Mouse (Mus musculus) layer of hippocampus, postnatal 36 days (tissue): Measurements from ENCODE around the gene Dnajc28. TPM values are rescaled to one million over a fixed set of nuclear protein-coding genes. Genes with fewer than 3 reads are reported as not detected.

ENCODE experiments used
- DNase-seq, 2 experiments: peaks; one replicate each; pipeline ENCODE4 v3.0.0; 2022
- total RNA-seq, 2 experiments: library from RNA; stranded (reverse); gene quantifications; 2 replicates each; pipeline ENCODE4 v1.2.3; 2021

Gene Dnajc28
- total RNA-seq, 2 experiments from 2014 or later = 10.3 to 10.8 TPM

DNA sequence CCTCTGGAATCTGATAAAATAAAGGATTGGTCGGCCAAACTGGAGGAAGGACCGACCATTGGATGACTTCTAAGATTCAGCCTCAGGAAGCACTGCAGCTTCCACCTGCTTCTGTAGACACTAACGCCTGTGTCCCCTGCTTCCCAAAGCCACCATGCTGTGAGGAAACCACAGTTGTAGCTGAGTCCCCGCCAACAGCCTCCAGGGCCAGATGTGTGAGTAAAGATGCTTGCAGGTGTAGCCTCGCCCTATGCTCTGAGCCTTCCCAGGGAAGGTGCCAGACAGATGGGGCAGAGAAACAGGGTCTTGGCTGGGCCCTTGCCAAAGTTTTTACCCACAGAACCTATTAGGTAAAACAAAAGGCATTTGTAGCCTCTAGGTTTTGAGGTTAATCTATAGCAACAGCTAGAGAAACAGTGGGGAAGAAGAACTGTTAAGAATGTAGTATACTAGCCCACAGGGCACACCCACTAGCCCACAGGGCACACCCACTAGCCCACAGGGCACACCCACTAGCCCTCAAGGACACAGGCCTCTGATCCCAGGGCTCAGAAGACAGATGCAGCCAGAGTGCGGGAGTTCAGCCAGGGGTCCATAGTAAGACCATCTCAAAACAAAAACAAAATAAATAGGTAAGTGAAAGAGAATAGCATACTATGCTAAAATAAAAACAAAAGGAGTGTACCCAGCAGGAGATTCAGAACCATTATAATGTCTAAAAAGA is 30.9 kb downstream of the Dnajc28 start:
- no peak for DNase-seq

DNA sequence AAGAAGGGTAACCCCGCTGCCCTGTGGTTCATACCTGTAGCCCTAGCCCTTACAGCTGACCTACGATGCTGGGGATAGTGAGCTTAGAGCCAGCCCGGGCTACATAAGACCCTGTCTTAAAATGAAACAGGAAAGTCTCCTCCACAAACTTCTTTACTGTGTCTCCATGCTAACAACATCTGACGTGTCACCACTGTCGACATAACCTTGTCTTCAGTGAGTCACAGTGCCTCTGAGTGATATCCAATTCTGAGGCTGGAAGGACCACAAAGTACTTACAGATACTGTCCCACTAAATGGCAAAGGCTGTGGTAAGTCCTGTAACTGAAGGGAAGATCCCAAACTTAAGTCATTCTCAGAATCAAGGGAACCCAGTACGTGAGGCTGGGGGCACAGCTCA is 32.6 kb downstream of the Dnajc28 start:
- DNase-seq = no peak

DNA sequence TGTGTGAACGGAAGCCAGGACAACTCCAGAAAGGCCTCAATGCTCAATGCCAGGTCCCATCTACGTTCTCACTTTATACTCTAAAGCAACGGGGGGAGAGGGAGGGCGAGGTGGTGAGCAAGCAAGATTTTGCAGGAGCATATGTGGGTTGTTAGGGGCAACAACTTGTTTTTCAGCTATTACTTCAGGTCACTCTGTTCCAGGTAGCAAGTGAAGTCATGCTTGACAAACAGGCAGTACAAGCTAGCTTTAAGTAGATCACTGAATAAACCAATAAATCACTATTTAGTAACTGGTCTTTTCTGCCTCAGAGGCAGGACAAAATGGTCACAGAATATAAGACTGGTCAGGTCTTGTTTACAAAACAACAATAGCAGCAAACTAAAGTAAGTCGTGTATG is 33.2 kb downstream of the Dnajc28 start:
- DNase-seq = no peak

DNA sequence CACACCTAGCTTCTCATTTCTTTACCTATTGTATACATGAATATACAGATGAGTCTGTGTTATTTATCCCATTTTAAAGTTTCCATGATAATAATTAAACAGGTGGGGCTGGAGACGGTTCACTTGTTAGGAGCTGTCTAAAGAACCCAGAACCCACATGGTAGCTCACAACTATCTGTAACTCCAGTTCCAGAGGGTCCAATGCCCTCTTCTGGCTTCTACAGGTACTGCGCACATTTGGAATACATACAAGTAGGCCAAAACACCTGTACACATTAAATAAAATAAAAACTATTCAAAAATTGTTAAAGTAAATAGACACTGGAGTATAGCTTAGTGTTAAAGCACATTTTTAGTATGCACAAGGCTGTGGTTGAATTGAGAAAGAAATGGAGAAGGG is 36.5 kb downstream of the Dnajc28 start:
- DNase-seq = no peak

DNA sequence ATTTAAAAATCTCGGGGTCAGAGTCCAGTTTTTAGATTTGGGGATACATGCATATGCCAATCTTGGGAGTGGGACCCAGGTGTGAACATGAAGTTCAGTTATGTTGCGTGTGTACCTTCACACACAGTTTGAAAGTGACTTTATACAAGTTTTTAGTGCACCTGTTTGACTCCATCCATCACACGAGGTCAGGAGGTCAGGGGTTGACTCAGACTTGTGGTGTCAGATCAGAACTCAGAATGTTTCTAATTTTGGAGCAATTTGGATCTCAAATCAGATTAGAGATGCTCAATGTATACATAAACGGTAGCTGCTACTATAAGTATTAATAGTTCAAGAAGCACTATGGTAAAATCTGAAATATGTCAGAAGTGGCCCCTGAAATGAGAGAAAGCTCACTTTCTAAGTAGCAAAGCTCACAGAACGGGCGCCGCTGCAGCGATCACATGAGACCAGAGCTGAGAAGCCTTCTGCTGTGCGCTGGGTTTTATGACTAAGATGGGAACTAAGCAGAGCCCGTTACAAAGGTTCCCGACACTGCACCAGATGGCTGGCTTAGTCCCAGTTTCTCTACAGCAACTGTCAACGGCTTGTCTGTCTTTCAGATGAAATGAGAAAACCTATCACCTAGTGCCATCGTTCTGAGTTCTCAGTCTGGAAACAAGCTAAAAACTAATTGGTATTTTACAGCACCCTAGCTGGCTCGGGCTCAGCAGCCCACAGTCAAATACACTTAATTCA is 39.7 kb downstream of the Dnajc28 start:
- DNase-seq = peak; percentile 33 to 51

DNA sequence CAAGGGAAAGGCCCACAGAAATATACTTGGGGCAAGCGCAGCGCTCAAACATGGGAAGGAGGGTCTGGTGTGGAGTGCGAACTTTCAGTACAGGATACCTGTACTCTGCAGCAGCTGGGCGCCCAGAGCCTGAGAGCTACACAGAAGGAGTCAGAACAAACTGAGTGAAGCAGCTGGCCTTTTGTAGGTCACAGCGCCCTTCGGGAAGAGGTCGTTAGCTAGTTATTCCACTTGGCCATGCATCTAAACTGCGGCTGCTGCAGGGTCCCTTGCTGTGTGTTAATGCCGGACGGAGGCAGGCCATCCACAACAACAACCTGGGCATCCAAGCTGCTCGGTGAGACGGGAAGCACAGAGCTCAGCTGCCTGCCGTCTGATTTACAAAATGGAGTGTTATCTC is 43.7 kb downstream of the Dnajc28 start:
- DNase-seq = no peak

DNA sequence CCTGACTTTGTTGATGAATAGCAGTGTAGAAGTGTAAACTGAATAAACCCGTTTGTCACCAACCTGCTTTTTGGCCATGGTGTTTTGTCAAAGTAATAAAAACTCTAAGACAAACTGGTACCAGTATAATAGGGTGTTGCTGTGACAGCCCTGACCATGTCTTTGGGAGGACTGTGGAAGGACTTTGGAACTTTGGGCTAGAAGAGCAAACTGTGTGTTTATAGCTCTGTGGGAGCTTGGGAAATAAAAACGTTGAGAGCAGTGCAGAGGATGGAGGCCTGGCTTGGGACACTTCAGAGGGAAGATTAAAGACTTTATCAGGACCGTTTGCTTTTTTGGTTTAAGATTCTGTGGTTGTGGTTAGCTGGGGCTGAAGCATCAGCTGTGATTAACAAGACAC is 47.7 kb downstream of the Dnajc28 start:
- no peak for DNase-seq

DNA sequence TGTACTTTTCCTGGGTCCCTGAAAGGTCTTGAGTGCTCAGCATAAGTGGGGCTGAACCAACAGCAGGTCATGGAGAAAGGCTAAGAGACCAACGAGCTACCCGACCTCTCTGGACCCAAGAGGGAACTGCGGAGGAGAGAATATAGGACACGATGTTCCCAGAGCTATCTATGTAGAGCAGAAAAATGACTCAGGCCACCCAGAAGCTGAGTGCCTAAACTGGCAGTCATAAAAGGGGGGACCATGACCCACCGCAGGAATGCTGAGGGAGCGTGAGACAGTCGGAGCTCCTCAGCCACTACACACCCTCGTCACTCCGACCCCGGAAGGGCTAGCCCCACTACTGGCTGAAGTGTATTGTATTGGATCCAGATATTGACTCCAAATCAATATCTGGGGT is 49.9 kb downstream of the Dnajc28 start:
- DNase-seq = no peak

DNA sequence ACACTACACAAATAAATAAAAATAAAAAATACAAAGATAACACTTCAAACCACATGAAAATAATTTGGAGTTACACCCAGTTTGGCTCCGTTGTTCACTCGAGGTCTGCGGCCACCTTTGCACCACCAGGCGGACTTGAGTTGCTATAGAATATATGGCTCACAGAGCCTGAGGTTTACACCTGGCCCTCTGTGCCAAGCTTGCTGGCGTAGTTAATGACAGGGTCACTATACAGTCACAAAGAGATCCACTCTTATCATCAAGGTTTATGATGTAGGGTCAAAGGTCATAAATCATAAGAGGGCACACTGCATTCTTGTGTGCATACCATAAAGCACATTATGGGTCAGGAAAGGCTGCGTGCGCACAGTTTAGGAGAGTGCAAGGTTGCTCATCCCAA is 52.8 kb downstream of the Dnajc28 start:
- no peak for DNase-seq

DNA sequence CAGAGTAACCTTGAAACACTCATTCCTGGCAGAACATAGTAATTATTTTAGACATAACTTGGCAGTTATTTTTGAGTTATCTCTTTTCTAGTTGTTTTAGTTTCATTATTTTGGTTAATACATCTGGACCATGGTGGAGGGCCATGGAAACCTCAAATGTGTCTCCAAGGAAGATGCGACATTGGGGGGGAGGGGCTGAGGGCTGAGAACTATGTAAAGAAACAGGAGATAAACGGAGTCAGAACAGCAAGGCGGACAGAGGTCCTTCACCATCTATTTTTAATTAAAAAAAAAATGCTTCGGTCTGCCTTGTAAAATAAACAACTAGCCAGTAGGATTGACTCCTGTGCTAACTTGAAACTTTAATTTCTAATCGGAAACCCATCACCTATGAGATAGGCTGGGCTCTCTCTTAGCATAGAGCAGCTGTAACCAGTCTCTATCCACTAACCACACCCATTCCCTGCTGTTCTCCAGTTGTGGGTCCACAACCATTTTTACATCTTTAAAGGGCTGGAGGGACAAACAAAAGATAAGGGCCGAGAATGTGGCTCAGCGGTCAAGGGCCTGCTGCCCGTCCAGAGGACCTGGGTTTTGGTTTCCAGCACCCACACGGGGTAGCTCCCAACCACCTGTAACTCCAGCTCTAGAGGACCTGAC is 53.4 kb downstream of the Dnajc28 start:
- no peak for DNase-seq

DNA sequence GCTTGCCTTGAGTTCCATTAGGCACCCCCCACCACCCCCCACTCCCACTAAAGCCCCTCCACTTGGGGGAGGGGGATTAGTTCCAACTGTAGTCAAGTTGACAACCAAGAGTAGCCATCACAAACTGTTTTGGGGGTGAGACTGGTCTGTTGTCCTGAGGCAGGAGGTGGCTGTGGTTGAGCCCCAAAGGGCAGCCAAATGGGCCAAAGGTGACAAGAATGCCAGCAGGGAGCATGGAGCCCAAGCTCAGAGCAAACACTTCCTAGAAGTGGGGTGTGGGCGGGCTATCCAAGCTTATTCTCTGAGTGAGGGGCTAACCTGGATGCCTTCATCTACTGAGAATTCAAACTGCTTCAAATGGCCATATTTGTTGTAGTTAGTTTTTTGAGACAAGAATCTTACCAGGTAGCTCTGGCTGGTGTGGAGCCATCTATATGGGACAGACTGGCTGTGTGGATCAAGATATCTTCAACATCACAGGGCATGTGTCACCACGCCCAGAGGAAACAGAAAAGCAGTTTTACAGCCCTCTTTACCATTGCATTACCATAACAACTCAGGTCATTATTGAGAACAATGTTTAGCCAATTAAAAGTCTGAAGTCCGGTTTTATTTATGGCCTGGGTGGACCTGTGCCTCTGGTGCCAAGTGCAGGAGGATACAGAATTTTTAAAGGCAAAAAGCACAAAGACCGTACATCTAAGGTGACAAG is 54.1 kb downstream of the Dnajc28 start:
- DNase-seq = no peak

Other genes starting within 250 kb of the Dnajc28 start
- 10 to 100 TPM; 20.6 to 23.0 TPM for gene Ifnar2, start 246.2 kb downstream of the Dnajc28 start, total RNA-seq
- gene Gm21970, start 227.3 kb downstream of the Dnajc28 start, total RNA-seq = not detected
- gene Il10rb, start 212.9 kb downstream of the Dnajc28 start, total RNA-seq = 1 to 10 TPM; 8.9 to 9.2 TPM
- gene Ifnar1, start 133.8 kb downstream of the Dnajc28 start, total RNA-seq = 10 to 100 TPM; 45.9 to 51.7 TPM
- 10 to 100 TPM; 52.4 to 57.2 TPM for gene Ifngr2, start 72.0 kb downstream of the Dnajc28 start, total RNA-seq
- gene Tmem50b, start 21.2 kb downstream of the Dnajc28 start, total RNA-seq = 100 to 1,000 TPM; 115 to 124 TPM
- gene Gart, start 27.9 kb upstream of the Dnajc28 start, total RNA-seq = 10 to 100 TPM; 44.4 to 46.0 TPM
- 100 to 1,000 TPM; 241 to 252 TPM for gene Son, start 28.5 kb upstream of the Dnajc28 start, total RNA-seq
- 10 to 100 TPM; 22.2 to 27.2 TPM for gene Donson, start 69.7 kb upstream of the Dnajc28 start, total RNA-seq
- gene Cryzl1, start 109.9 kb upstream of the Dnajc28 start, total RNA-seq = 100 to 1,000 TPM; 106 to 108 TPM
- 100 to 1,000 TPM; 158 to 175 TPM for gene Itsn1, start 110.3 kb upstream of the Dnajc28 start, total RNA-seq